Mouse (Mus musculus): ENCODE data around the gene Tmem129. TPM values are rescaled to one million over a fixed set of nuclear protein-coding genes. Genes with fewer than 3 reads are reported as not detected.
A peak's percentile ranks its signal among the peaks of the same experiment; 100 is the strongest.

Gene Tmem129
- 47.6 and 47.7 TPM in 2 replicates for polyA plus RNA-seq (2014; fragmentation: Nextera tagmentation; extraction: Ambion mirVana)

DNA sequence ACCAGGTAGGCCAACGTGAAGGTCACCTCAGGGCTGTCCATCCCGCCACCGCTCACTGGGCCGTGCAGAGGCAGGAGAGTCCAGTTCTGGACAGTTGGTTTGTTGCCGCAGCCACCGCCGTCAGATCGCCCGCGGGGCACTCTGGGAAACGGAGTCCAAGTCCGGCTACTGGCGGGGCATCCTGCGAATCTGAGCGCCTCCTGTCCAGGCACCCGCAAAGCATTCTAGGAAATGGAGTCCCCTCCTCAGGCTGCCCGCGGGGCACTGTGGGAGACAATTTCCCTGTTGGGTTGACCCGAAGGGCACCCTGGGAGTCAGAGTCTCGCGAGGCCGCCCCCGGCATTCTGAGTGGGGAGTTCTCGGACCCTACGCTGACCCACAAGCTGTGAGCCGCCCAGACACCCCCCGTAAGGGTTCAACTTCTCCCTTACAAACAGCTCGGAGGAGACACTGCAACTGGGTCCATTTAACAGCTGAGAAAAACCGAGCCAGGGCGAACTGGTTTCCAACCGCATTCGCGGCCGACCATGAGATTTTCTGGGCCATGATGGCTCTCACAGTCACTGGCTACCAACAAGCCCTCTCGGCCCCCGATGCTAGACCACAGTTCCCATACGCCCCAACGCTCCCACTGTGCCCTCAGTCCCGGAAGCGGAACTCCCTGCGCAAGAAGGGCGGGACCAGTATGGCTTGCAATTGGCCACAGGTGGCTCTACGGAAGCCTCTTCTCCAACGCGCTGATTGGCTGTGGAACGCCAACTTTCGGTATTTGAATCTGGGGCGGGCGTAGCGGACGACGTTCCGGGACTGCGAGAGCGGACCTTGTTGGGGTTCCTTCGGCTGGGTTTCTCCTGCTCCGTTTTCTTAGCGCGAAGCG, at the start of gene Tmem129, which contains the start of gene Tacc3:
TSS of gene Tmem129 (minus strand) at position 630 of the 877 bp plus-strand sequence.
TSS of gene Tacc3 (plus strand) at position 342 of the 877 bp plus-strand sequence.
- peak within 1 kb of the TSS; percentile 87 for H3K4me2 ChIP-seq (ENCODE audit: low read depth, low read length)
- under 1% methylated on average over 53 of the region's 60 CpGs for WGBS
- DNase-seq (ENCODE audit: low spot score) = peak; percentile 100
- H3K27me3 ChIP-seq (replicated peaks; ENCODE audit: control insufficient read depth, insufficient read depth, low read length) = no peaks in the 10 kb centered on the region
- peak within 1 kb of the TSS; percentile 97 for H3K27ac ChIP-seq (replicated peaks; ENCODE audit: low read depth, low read length)
- peak; percentile 98 for ATAC-seq (ENCODE audit: low read depth)
- H3K9ac ChIP-seq (ENCODE audit: low read depth, low read length) = peak within 1 kb of the TSS; percentile 79
- peaks cover 50% of the 10 kb centered on the region for H3K36me3 ChIP-seq (ENCODE audit: control insufficient read depth, insufficient read depth, low read length)
- no peaks in the 10 kb centered on the region for H3K9me3 ChIP-seq (ENCODE audit: control insufficient read depth, low read length)
- peaks cover 14% of the 10 kb centered on the region for H3K4me1 ChIP-seq (ENCODE audit: control insufficient read depth, insufficient read depth, low read length)
- H3K4me3 ChIP-seq (ENCODE audit: low read depth, low read length) = peak within 1 kb of the TSS; percentile 77

DNA sequence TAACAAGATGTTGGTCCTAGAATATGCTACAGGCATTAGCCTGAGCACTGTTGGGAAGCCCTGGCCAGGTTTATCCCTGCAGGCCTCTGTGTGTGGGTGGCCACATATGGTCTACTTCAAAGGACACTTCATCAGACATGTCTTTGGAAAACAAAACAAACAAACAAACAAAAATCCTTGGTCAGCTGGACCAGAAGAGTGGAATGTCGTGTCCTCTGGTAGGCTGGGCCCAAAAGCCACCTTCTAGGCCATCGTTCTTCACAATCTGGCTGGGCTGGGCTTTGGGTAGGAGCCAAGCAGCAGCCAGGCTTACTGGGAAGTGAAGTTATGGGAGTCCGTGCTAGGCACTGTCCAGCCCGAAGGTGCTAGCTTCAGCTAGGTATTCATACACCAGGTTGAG, 48.9 kb upstream of the Tmem129 start:
- no peak overlapping the region for H3K4me3 ChIP-seq (ENCODE audit: low read depth, low read length)
- 63% methylated on average over 4 of the region's 4 CpGs for WGBS
- H3K9ac ChIP-seq (ENCODE audit: low read depth, low read length) = no peak overlapping the region
- peaks cover 6% of the 10 kb centered on the region for H3K4me1 ChIP-seq (ENCODE audit: control insufficient read depth, insufficient read depth, low read length)
- no peak overlapping the region for H3K27ac ChIP-seq (replicated peaks; ENCODE audit: low read depth, low read length)
- no peak for DNase-seq (ENCODE audit: low spot score)
- H3K9me3 ChIP-seq (ENCODE audit: control insufficient read depth, low read length) = no peaks in the 10 kb centered on the region
- ATAC-seq (ENCODE audit: low read depth) = no peak
- H3K36me3 ChIP-seq (ENCODE audit: control insufficient read depth, insufficient read depth, low read length) = no peaks in the 10 kb centered on the region
- no peak overlapping the region for H3K4me2 ChIP-seq (ENCODE audit: low read depth, low read length)
- H3K27me3 ChIP-seq (replicated peaks; ENCODE audit: control insufficient read depth, insufficient read depth, low read length) = no peaks in the 10 kb centered on the region

DNA sequence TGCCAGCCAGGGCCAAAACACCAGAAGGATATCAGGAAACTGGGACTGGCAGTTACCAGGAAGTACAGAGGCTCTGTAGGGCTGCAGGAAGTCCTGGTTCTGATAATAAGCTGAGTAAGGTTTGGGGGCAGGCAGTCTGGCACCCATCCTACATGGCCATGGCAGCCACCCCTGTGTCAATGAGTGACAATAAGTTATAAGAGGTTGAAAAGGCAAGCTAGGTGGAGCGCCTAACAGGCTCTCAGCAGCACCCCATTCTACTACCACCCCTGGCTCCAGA, 48.1 kb upstream of the Tmem129 start:
- H3K27me3 ChIP-seq (replicated peaks; ENCODE audit: control insufficient read depth, insufficient read depth, low read length) = no peaks in the 10 kb centered on the region
- H3K4me3 ChIP-seq (ENCODE audit: low read depth, low read length) = no peak overlapping the region
- H3K27ac ChIP-seq (replicated peaks; ENCODE audit: low read depth, low read length) = peak overlapping the region; percentile 10; the same call in 1 of the 2 replicates
- H3K9me3 ChIP-seq (ENCODE audit: control insufficient read depth, low read length) = no peaks in the 10 kb centered on the region
- peaks cover 6% of the 10 kb centered on the region for H3K4me1 ChIP-seq (ENCODE audit: control insufficient read depth, insufficient read depth, low read length)
- DNase-seq (ENCODE audit: low spot score) (no peak), ATAC-seq (ENCODE audit: low read depth) (no peak)
- H3K36me3 ChIP-seq (ENCODE audit: control insufficient read depth, insufficient read depth, low read length) = no peaks in the 10 kb centered on the region
- H3K4me2 ChIP-seq (ENCODE audit: low read depth, low read length) = no peak overlapping the region
- WGBS = 93% methylated on average over 1 of the region's 1 CpGs
- no peak overlapping the region for H3K9ac ChIP-seq (ENCODE audit: low read depth, low read length)

DNA sequence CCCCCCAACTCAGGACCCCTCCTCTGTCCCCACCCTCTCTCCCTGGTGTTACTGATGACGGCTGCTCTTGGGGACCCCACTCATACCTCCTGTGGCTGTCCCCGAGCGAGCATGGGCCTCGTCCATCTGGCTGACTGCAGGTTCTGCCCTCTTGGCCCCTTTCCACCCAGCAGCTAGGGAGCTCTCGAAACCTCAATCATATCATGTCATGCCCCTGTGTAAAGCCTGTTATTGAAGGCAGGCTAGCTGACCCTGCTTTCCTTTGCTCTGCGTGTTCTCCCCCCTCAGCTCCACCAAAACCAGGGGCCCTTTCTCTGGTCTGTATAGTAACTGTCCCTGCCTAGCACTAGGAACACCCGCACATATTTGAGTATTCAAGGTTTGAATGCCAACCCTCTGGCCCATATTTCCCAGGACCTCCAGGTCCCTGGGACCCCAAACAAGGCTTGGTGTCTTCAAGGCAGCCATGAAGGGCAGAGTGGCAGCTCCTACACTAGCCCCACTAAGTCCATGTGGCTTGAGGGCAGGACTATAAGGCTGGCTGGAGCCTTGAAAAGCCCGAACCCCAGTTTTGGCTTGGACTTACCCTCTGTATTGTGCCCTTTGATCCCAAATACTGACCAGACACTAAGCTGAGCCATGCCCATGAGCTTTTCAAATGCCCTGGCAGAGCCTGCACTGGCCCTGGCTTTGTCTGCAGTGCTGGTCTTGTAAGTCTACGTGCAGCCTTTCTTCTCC, 47.6 kb upstream of the Tmem129 start:
- Histone ChIP-seq H3K4me1 (ENCODE audit: control insufficient read depth, insufficient read depth, low read length) (peaks cover 8% of the 10 kb centered on the region), H3K27ac (replicated peaks; ENCODE audit: low read depth, low read length) (peak overlapping the region; percentile 10; the same call in 1 of the 2 replicates), H3K36me3 (ENCODE audit: control insufficient read depth, insufficient read depth, low read length) (no peaks in the 10 kb centered on the region), H3K4me3 (ENCODE audit: low read depth, low read length) (no peak overlapping the region), H3K9ac (ENCODE audit: low read depth, low read length) (no peak overlapping the region), H3K27me3 (replicated peaks; ENCODE audit: control insufficient read depth, insufficient read depth, low read length) (no peaks in the 10 kb centered on the region), H3K9me3 (ENCODE audit: control insufficient read depth, low read length) (no peaks in the 10 kb centered on the region), H3K4me2 (ENCODE audit: low read depth, low read length) (no peak overlapping the region)
- DNase-seq (ENCODE audit: low spot score) (no peak), ATAC-seq (ENCODE audit: low read depth) (peak; percentile 34)
- WGBS = 39% methylated on average over 7 of the region's 9 CpGs

DNA sequence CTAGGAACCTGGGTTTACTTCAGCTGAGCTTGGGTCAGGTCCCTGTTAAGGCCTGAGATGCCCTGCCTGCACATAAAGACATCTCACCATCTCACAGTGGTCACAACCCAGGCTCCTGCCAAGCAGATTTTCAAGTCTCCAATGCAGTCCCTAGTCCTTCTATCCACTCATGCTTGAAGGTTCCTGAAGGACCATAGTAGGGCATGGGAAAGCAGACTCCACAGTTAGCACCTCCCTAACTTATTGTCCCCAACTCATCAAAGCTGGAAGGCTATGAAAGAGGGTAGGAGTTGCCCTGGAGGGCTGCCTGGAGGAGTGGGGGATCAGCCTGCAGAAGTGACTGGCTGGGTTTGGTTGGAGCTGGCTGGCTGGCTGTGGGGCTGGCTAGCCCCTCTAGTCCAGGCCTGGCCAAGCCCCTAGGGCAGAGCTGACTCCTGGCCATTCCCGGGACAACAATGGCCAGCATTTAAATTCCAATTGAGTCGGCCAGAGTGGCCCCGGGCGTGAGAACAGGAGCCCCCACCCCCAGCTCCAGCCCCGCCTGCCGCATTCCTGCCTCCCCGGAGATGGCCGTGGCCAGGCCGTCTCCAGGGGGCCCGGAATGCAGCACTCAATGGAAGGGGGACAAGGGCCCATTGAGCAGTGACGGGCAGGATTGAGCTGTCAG, 46.9 kb upstream of the Tmem129 start:
- H3K27me3 ChIP-seq (replicated peaks; ENCODE audit: control insufficient read depth, insufficient read depth, low read length) = no peaks in the 10 kb centered on the region
- H3K9ac ChIP-seq (ENCODE audit: low read depth, low read length) = no peak overlapping the region
- no peak overlapping the region for H3K27ac ChIP-seq (replicated peaks; ENCODE audit: low read depth, low read length)
- no peaks in the 10 kb centered on the region for H3K36me3 ChIP-seq (ENCODE audit: control insufficient read depth, insufficient read depth, low read length)
- 13% methylated on average over 3 of the region's 11 CpGs for WGBS
- no peak overlapping the region for H3K4me2 ChIP-seq (ENCODE audit: low read depth, low read length)
- no peak overlapping the region for H3K4me3 ChIP-seq (ENCODE audit: low read depth, low read length)
- peaks cover 15% of the 10 kb centered on the region for H3K4me1 ChIP-seq (ENCODE audit: control insufficient read depth, insufficient read depth, low read length)
- ATAC-seq (ENCODE audit: low read depth) (peak; percentile 44; the same call in 1 of the 2 replicates), DNase-seq (ENCODE audit: low spot score) (no peak)
- no peaks in the 10 kb centered on the region for H3K9me3 ChIP-seq (ENCODE audit: control insufficient read depth, low read length)

DNA sequence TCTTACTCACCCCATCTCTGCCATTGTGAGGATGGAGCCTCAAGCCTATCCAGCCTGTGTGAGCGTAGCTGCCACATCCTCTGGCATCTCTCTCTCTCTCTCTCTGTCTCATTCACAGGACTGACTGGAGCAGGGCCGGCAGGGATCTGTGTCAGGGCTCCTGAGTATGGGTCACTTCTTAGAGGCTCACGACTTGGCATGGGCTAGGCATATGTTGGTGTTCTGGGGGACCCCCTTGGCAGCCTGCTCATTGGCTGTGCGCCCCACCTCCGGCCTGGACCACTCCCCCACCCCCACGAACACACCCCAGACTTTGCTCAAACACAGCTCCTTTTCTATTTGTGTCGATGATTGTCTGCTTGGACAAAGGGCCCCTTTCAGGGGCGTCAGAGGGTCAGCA, 45.8 kb upstream of the Tmem129 start:
- no peak for DNase-seq (ENCODE audit: low spot score)
- Histone ChIP-seq H3K4me2 (ENCODE audit: low read depth, low read length) (no peak overlapping the region), H3K4me1 (ENCODE audit: control insufficient read depth, insufficient read depth, low read length) (peaks cover 16% of the 10 kb centered on the region), H3K27ac (replicated peaks; ENCODE audit: low read depth, low read length) (no peak overlapping the region), H3K4me3 (ENCODE audit: low read depth, low read length) (no peak overlapping the region), H3K36me3 (ENCODE audit: control insufficient read depth, insufficient read depth, low read length) (no peaks in the 10 kb centered on the region), H3K9me3 (ENCODE audit: control insufficient read depth, low read length) (no peaks in the 10 kb centered on the region), H3K9ac (ENCODE audit: low read depth, low read length) (no peak overlapping the region), H3K27me3 (replicated peaks; ENCODE audit: control insufficient read depth, insufficient read depth, low read length) (no peaks in the 10 kb centered on the region)
- ATAC-seq (ENCODE audit: low read depth) = no peak
- 41% methylated on average over 8 of the region's 8 CpGs for WGBS

DNA sequence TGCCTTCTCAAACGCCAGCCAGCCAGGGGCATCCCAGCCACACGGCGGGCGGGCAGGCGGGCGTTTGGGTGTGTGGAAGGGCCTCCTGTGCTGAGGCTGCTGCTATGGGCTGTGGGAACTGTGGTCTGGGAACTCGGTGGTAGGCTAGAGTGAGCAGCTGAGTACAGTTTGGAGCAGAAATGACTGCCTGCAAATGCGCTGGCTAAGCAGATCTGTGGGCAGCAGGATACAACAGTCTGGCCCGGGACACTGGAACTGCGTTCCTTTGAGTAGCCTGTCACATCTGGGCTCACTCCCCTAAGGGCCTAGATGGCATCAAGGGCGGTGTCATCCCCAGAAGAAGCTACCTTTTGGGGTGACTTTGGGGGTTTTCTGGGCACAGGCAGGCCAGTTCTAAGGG, 43.6 kb upstream of the Tmem129 start:
- Histone ChIP-seq H3K9me3 (ENCODE audit: control insufficient read depth, low read length) (no peaks in the 10 kb centered on the region), H3K4me3 (ENCODE audit: low read depth, low read length) (no peak overlapping the region), H3K9ac (ENCODE audit: low read depth, low read length) (no peak overlapping the region), H3K4me1 (ENCODE audit: control insufficient read depth, insufficient read depth, low read length) (peaks cover 31% of the 10 kb centered on the region), H3K27me3 (replicated peaks; ENCODE audit: control insufficient read depth, insufficient read depth, low read length) (no peaks in the 10 kb centered on the region), H3K4me2 (ENCODE audit: low read depth, low read length) (no peak overlapping the region), H3K27ac (replicated peaks; ENCODE audit: low read depth, low read length) (no peak overlapping the region), H3K36me3 (ENCODE audit: control insufficient read depth, insufficient read depth, low read length) (no peaks in the 10 kb centered on the region)
- ATAC-seq (ENCODE audit: low read depth) (no peak), DNase-seq (ENCODE audit: low spot score) (no peak)
- WGBS = 78% methylated on average over 11 of the region's 11 CpGs

DNA sequence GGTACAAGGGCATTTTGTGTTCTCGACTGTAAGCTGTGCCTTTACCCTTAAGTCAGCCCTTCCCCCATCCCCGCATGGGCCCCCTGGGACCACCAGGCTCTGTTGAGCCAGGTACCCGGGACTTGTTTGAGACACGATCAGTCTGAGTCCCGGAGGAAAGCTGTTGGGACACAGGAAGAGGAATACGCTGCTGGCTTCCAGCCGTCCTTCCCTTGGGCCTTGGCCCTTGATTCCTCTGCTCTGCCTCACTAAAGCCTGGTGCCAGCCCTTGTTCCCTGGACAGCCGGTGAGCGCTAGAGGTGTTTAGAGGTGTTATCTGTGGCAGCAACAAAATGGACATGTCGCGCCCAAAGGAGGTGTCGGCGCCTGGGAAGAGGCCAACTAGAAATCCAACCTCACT, 41.8 kb upstream of the Tmem129 start:
- Histone ChIP-seq H3K4me1 (ENCODE audit: control insufficient read depth, insufficient read depth, low read length) (peaks cover 43% of the 10 kb centered on the region), H3K36me3 (ENCODE audit: control insufficient read depth, insufficient read depth, low read length) (no peaks in the 10 kb centered on the region), H3K27ac (replicated peaks; ENCODE audit: low read depth, low read length) (no peak overlapping the region), H3K9ac (ENCODE audit: low read depth, low read length) (no peak overlapping the region), H3K4me2 (ENCODE audit: low read depth, low read length) (no peak overlapping the region), H3K9me3 (ENCODE audit: control insufficient read depth, low read length) (no peaks in the 10 kb centered on the region), H3K4me3 (ENCODE audit: low read depth, low read length) (no peak overlapping the region), H3K27me3 (replicated peaks; ENCODE audit: control insufficient read depth, insufficient read depth, low read length) (no peaks in the 10 kb centered on the region)
- no peak for DNase-seq (ENCODE audit: low spot score)
- 37% methylated on average over 13 of the region's 13 CpGs for WGBS
- no peak for ATAC-seq (ENCODE audit: low read depth)

All from embryonic facial prominence, embryonic 14.5 days (tissue).